Mouse (Mus musculus) adrenal gland, postnatal 25 days (tissue): ENCODE data around the gene St6galnac4. TPM values are rescaled to one million over a fixed set of nuclear protein-coding genes. Genes with fewer than 3 reads are reported as not detected.
A peak's percentile ranks its signal among the peaks of the same experiment; 100 is the strongest.

Experiments
- DNase-seq: peaks from one replicate; pipeline ENCODE4 v3.0.0; 2021; ENCODE audit warnings: mixed read lengths
- total RNA-seq: library from RNA; stranded (reverse); gene quantifications from 2 replicates; pipeline ENCODE4 v1.2.3, GENCODE M21; 2021

The St6galnac4 gene
- total RNA-seq, 1 experiment from 2014 or later = 8.8 TPM

- DNase-seq = peak; percentile 83
Measured at GRCm38 (mm10) chr2:32570698-32571494, 16.0 kb upstream of the St6galnac4 start, which contains the start of gene Dpm2. Gene Dpm2, plus strand, starts transcription at chr2:32570858.

- DNase-seq = no peak
Measured at GRCm38 (mm10) chr2:32572196-32572595, 14.7 kb upstream of the St6galnac4 start.

- no peak for DNase-seq
Measured at GRCm38 (mm10) chr2:32574497-32574896, 12.4 kb upstream of the St6galnac4 start, which contains the start of gene Pip5kl1. Gene Pip5kl1, plus strand, starts transcription at chr2:32574797.

- DNase-seq = peak; percentile 39
Measured at GRCm38 (mm10) chr2:32574901-32575585, 11.9 kb upstream of the St6galnac4 start.

GRCm38 (mm10) chr2:32575586-32576160, 11.2 kb upstream of the St6galnac4 start, which contains the start of gene 9430097D07Rik:
Gene 9430097D07Rik, minus strand, starts transcription at chr2:32575684.
- DNase-seq = no peak

GRCm38 (mm10) chr2:32576532-32576931, 10.4 kb upstream of the St6galnac4 start:
- DNase-seq = no peak

GRCm38 (mm10) chr2:32578146-32579046, 8.5 kb upstream of the St6galnac4 start:
- DNase-seq = peak; percentile 43

- DNase-seq = no peak
Measured at GRCm38 (mm10) chr2:32581450-32582095, 5.3 kb upstream of the St6galnac4 start.

GRCm38 (mm10) chr2:32582830-32583799, 3.8 kb upstream of the St6galnac4 start:
- DNase-seq = peak; percentile 68

GRCm38 (mm10) chr2:32585149-32585714, 1.7 kb upstream of the St6galnac4 start:
- DNase-seq = no peak

- DNase-seq = no peak
Measured at GRCm38 (mm10) chr2:32587731-32588321, 931 bp downstream of the St6galnac4 start.

- DNase-seq = peak; percentile 67
Measured at GRCm38 (mm10) chr2:32589213-32589795, 2.4 kb downstream of the St6galnac4 start.

- DNase-seq = no peak
Measured at GRCm38 (mm10) chr2:32590224-32590623, 3.3 kb downstream of the St6galnac4 start.

- DNase-seq = no peak
Measured at GRCm38 (mm10) chr2:32591249-32591648, 4.4 kb downstream of the St6galnac4 start.

- no peak for DNase-seq
Measured at GRCm38 (mm10) chr2:32596725-32597124, 9.8 kb downstream of the St6galnac4 start.

GRCm38 (mm10) chr2:32597248-32597647, 10.4 kb downstream of the St6galnac4 start:
- DNase-seq = no peak

- DNase-seq = no peak
Measured at GRCm38 (mm10) chr2:32597699-32598098, 10.8 kb downstream of the St6galnac4 start.

- peak; percentile 44 for DNase-seq
Measured at GRCm38 (mm10) chr2:32598506-32598905, 11.6 kb downstream of the St6galnac4 start.

GRCm38 (mm10) chr2:32599409-32599808, 12.5 kb downstream of the St6galnac4 start, which contains the start of gene St6galnac6:
Gene St6galnac6, plus strand, starts transcription at chr2:32599709.
- DNase-seq = no peak
